Mouse (Mus musculus) forebrain, embryonic 12.5 days (tissue): ENCODE data around the gene Ube2e3. TPM values are rescaled to one million over a fixed set of nuclear protein-coding genes. Genes with fewer than 3 reads are reported as not detected.
A peak's percentile ranks its signal among the peaks of the same experiment; 100 is the strongest.

Experiments
- ATAC-seq: fragments of 200-750 bp; cut with Nextera tagmentation; 2 replicates; pipeline ENCODE4 v1.8.0; 2017; ENCODE audit warnings: moderate TSS enrichment; ENCODE audit not compliant: low FRiP score
- H3K27ac ChIP-seq: fragments of 300-500 bp; sonication (generic); 2 replicates; pipeline ENCODE4 v1.5.1; 2016; ENCODE audit warnings: mild to moderate bottlenecking
- H3K27me3 ChIP-seq: fragments of 300-500 bp; sonication (generic); 2 replicates; pipeline ENCODE4 v1.6.1; 2016; ENCODE audit warnings: mild to moderate bottlenecking
- H3K36me3 ChIP-seq: fragments of 300-500 bp; sonication (generic); replicated peaks from 2 replicates; pipeline ENCODE4 v1.6.1; 2016; ENCODE audit warnings: mild to moderate bottlenecking
- H3K4me1 ChIP-seq: fragments of 300-500 bp; sonication (generic); 2 replicates; pipeline ENCODE4 v1.6.1; 2016
- H3K4me2 ChIP-seq: fragments of 300-500 bp; sonication (generic); 2 replicates; pipeline ENCODE4 v1.6.1; 2016; ENCODE audit warnings: mild to moderate bottlenecking, moderate library complexity
- H3K4me3 ChIP-seq: fragments of 300-500 bp; sonication (generic); replicated peaks from 2 replicates; pipeline ENCODE4 v1.5.1; 2016; ENCODE audit warnings: mild to moderate bottlenecking
- H3K9ac ChIP-seq: fragments of 300-500 bp; sonication (generic); 2 replicates; pipeline ENCODE4 v1.6.1; 2016; ENCODE audit warnings: mild to moderate bottlenecking
- H3K9me3 ChIP-seq: fragments of 300-500 bp; sonication (generic); 2 replicates; pipeline ENCODE4 v1.6.1; 2016
- WGBS: fragments of 180-500 bp; shearing (Covaris S2); methylation state at CpG from one replicate; pipeline ENCODE4 v1.1.7; 2016; 5-methylcytosine and 5-hydroxymethylcytosine counted together
- polyA plus RNA-seq: library from polyadenylated mRNA; unstranded; fragments of >200 nt; fragmentation: Nextera tagmentation; extraction: Ambion mirVana; gene quantifications from 2 replicates; pipeline ENCODE4 v1.2.1, GENCODE M21; 2016

Gene Ube2e3
- 243 and 249 TPM in 2 replicates for polyA plus RNA-seq

GRCm38 (mm10) chr2:78867726-78868510, at the start of gene Ube2e3:
Gene Ube2e3, plus strand, starts transcription at chr2:78868124.
- no peak for ATAC-seq
- Histone ChIP-seq H3K36me3 (peaks cover 6% of the 10 kb centered on the region), H3K9ac (peak within 1 kb of the TSS; percentile 98), H3K4me1 (peaks cover 17% of the 10 kb centered on the region), H3K27me3 (no peaks in the 10 kb centered on the region), H3K27ac (peak within 1 kb of the TSS; percentile 99), H3K4me2 (peak within 1 kb of the TSS; percentile 64), H3K4me3 (peak within 1 kb of the TSS; percentile 84), H3K9me3 (no peaks in the 10 kb centered on the region)
- WGBS: 17% methylated on average over 14 of the region's 14 CpGs

GRCm38 (mm10) chr2:78829887-78830286, 38.0 kb upstream of the Ube2e3 start:
- Histone ChIP-seq H3K27ac (no peak overlapping the region), H3K27me3 (no peaks in the 10 kb centered on the region), H3K36me3 (no peaks in the 10 kb centered on the region), H3K9ac (no peak overlapping the region), H3K9me3 (no peaks in the 10 kb centered on the region), H3K4me2 (no peak overlapping the region), H3K4me3 (no peak overlapping the region), H3K4me1 (no peaks in the 10 kb centered on the region)
- WGBS: 91% methylated on average over 3 of the region's 3 CpGs
- no peak for ATAC-seq

DNA sequence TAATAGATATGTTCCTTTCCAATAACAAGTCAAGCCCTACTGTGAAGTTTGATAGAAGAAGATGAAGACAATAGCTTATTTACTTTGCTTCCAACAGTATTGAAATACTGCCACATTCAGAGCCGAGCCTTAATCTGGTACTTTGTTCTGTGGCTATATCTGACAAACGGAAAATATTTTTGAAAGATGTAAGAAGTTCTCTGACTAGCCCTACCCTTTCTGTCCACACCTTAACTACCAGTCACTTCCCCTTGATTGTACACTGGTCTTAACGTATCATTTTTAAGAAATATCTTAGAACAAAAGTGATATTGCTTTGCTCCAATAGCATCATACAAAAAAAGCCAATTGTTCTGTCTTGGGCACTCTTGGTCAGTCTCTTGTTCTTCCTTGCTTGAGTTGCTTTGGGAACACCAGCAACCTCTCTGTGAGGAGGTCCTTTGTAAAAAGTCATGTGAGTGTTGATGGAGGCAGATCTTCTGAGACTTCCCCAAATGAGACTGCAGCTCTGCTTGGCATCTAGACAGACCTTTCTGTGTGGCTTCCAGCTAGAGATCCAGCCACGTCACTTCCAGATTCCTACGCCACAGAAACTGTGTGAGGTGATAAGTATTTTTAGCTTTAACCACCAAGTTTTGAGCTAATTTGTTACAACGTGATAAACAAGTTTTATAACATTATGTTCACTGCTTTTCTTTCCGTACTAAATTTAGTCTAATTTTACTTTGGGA, 26.3 kb upstream of the Ube2e3 start:
- Histone ChIP-seq H3K4me1 (no peaks in the 10 kb centered on the region), H3K4me3 (no peak overlapping the region), H3K9ac (no peak overlapping the region), H3K4me2 (no peak overlapping the region), H3K27ac (no peak overlapping the region), H3K36me3 (no peaks in the 10 kb centered on the region), H3K9me3 (no peaks in the 10 kb centered on the region), H3K27me3 (no peaks in the 10 kb centered on the region)
- 89% methylated on average over 7 of the region's 7 CpGs for WGBS
- no peak for ATAC-seq

GRCm38 (mm10) chr2:78844365-78844764, 23.6 kb upstream of the Ube2e3 start:
- H3K9me3 ChIP-seq: no peaks in the 10 kb centered on the region
- no peaks in the 10 kb centered on the region for H3K4me1 ChIP-seq
- no peak overlapping the region for H3K4me2 ChIP-seq
- no peak for ATAC-seq
- no peak overlapping the region for H3K27ac ChIP-seq
- no peaks in the 10 kb centered on the region for H3K36me3 ChIP-seq
- H3K27me3 ChIP-seq: no peaks in the 10 kb centered on the region
- 87% methylated on average over 5 of the region's 5 CpGs for WGBS
- H3K9ac ChIP-seq: no peak overlapping the region
- no peak overlapping the region for H3K4me3 ChIP-seq

- Histone ChIP-seq H3K9me3 (no peaks in the 10 kb centered on the region), H3K9ac (no peak overlapping the region), H3K4me1 (no peaks in the 10 kb centered on the region), H3K36me3 (no peaks in the 10 kb centered on the region), H3K27me3 (no peaks in the 10 kb centered on the region), H3K4me2 (no peak overlapping the region), H3K27ac (no peak overlapping the region), H3K4me3 (no peak overlapping the region)
- no peak for ATAC-seq
- WGBS: 92% methylated on average over 12 of the region's 12 CpGs
Observed at GRCm38 (mm10) chr2:78845274-78845673, 22.6 kb upstream of the Ube2e3 start.

- Histone ChIP-seq H3K9ac (no peak overlapping the region), H3K4me2 (no peak overlapping the region), H3K4me3 (no peak overlapping the region), H3K36me3 (no peaks in the 10 kb centered on the region), H3K9me3 (no peaks in the 10 kb centered on the region), H3K27me3 (no peaks in the 10 kb centered on the region), H3K4me1 (no peaks in the 10 kb centered on the region), H3K27ac (no peak overlapping the region)
- 85% methylated on average over 10 of the region's 10 CpGs for WGBS
- ATAC-seq: no peak
Observed at GRCm38 (mm10) chr2:78845717-78846116, 22.2 kb upstream of the Ube2e3 start.

DNA sequence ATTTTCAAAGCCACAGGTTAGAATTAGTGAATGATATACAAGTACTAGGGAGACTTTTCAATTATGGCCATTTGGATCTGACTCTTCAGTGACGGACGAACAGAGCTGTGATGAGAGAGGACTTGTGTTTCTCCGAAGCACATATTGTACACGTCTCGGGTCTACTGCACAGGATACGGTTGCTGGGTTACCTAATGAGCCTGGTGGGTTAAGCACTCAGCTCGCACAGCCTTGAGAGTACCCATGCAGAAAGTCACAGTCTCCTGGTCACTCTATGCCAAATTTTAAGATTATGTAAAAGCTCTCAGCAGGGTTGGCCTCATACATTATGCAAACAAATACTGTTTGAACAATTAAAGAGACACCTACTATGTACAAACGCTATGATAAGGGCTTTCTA, 13.6 kb upstream of the Ube2e3 start:
- no peak overlapping the region for H3K9ac ChIP-seq
- H3K27me3 ChIP-seq: no peaks in the 10 kb centered on the region
- no peak for ATAC-seq
- no peak overlapping the region for H3K4me2 ChIP-seq
- no peaks in the 10 kb centered on the region for H3K9me3 ChIP-seq
- H3K27ac ChIP-seq: no peak overlapping the region
- H3K36me3 ChIP-seq: no peaks in the 10 kb centered on the region
- H3K4me1 ChIP-seq: no peaks in the 10 kb centered on the region
- WGBS: 78% methylated on average over 8 of the region's 8 CpGs
- no peak overlapping the region for H3K4me3 ChIP-seq

GRCm38 (mm10) chr2:78858628-78859027, 9.3 kb upstream of the Ube2e3 start:
- WGBS: 85% methylated on average over 6 of the region's 6 CpGs
- H3K27ac ChIP-seq: no peak overlapping the region
- no peak overlapping the region for H3K4me2 ChIP-seq
- H3K4me1 ChIP-seq: no peaks in the 10 kb centered on the region
- no peak overlapping the region for H3K4me3 ChIP-seq
- no peak for ATAC-seq
- no peaks in the 10 kb centered on the region for H3K27me3 ChIP-seq
- no peaks in the 10 kb centered on the region for H3K36me3 ChIP-seq
- H3K9me3 ChIP-seq: no peaks in the 10 kb centered on the region
- no peak overlapping the region for H3K9ac ChIP-seq

- Histone ChIP-seq H3K27me3 (no peaks in the 10 kb centered on the region), H3K4me2 (no peak overlapping the region), H3K9ac (no peak overlapping the region), H3K27ac (no peak overlapping the region), H3K36me3 (no peaks in the 10 kb centered on the region), H3K4me1 (no peaks in the 10 kb centered on the region), H3K9me3 (no peaks in the 10 kb centered on the region), H3K4me3 (no peak overlapping the region)
- ATAC-seq: no peak
- WGBS: 75% methylated on average over 12 of the region's 12 CpGs
Observed at GRCm38 (mm10) chr2:78859266-78860087, 8.4 kb upstream of the Ube2e3 start.

- Histone ChIP-seq H3K36me3 (no peaks in the 10 kb centered on the region), H3K9me3 (no peaks in the 10 kb centered on the region), H3K4me1 (no peaks in the 10 kb centered on the region), H3K27ac (no peak overlapping the region), H3K9ac (no peak overlapping the region), H3K4me2 (no peak overlapping the region), H3K4me3 (no peak overlapping the region), H3K27me3 (no peaks in the 10 kb centered on the region)
- ATAC-seq: no peak
- whole genome bisulfite sequencing: 78% methylated on average over 3 of the region's 3 CpGs
Observed at GRCm38 (mm10) chr2:78860088-78860372, 7.9 kb upstream of the Ube2e3 start.

DNA sequence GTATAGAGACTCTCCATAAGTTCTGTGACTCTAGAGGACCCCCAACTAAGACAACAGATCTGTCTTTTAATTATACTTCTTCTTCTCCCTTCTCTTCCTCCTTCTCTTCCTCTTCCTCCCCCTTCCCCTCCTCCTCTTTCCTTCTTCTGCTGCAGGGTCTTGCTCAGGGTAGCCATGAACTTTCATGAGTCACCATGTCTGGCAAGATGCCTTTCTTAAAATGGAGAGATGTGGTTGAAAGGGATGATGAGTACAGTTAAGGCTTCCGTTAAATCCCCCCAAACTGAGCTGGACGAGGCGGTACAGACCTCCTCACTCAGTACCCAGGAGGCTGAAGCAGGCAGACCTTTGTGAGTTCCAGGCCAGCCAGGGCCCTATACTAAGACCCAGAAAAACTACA, 3.8 kb upstream of the Ube2e3 start:
- no peak for ATAC-seq
- 95% methylated on average over 3 of the region's 3 CpGs for WGBS
- Histone ChIP-seq H3K36me3 (no peaks in the 10 kb centered on the region), H3K9ac (no peak overlapping the region), H3K27ac (no peak overlapping the region), H3K4me1 (no peaks in the 10 kb centered on the region), H3K9me3 (no peaks in the 10 kb centered on the region), H3K4me2 (no peak overlapping the region), H3K27me3 (no peaks in the 10 kb centered on the region), H3K4me3 (no peak overlapping the region)

GRCm38 (mm10) chr2:78864866-78865265, 3.1 kb upstream of the Ube2e3 start:
- Histone ChIP-seq H3K9me3 (no peaks in the 10 kb centered on the region), H3K9ac (no peak overlapping the region), H3K27ac (no peak overlapping the region), H3K27me3 (no peaks in the 10 kb centered on the region), H3K36me3 (no peaks in the 10 kb centered on the region), H3K4me3 (no peak overlapping the region), H3K4me1 (no peaks in the 10 kb centered on the region), H3K4me2 (no peak overlapping the region)
- ATAC-seq: no peak
- WGBS: 71% methylated on average over 5 of the region's 5 CpGs
